Mouse (Mus musculus): ENCODE results near the gene Mtif3. TPM values are rescaled to one million over a fixed set of nuclear protein-coding genes. Genes with fewer than 3 reads are reported as not detected.

Mtif3 gene
- polyA plus RNA-seq, 1 experiment from 2014 or later = 31.7 TPM

DNA sequence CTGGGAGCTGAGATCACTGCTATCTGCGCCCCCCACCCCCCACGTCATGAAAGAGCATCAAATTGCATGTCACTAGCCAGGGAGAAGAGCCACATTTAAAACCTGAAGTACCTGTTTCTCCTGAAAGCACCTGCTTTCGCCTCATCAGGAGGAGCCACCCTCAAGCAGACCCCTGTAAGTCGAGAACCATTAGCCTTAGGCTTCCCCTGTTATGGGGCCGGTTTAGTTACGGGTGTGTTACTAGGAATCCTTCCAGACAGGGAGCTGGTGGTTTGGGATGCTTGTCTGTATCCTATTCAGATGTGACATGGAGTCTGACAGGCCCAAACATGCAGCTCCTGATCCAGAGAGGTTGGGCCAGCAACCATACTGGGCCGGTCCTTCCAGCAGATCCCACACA, 50.2 kb downstream of the Mtif3 start:
- no peak for ATAC-seq (ENCODE audit: low FRiP score)
- H3K4me1 ChIP-seq = no peaks in the 10 kb centered on the region
- no peaks in the 10 kb centered on the region for H3K9me3 ChIP-seq (replicated peaks)
- no peak overlapping the region for H3K27ac ChIP-seq (replicated peaks)
- WGBS = 88% methylated on average over 7 of the region's 7 CpGs
- no peaks in the 10 kb centered on the region for H3K36me3 ChIP-seq
- H3K4me2 ChIP-seq = no peak overlapping the region
- no peak overlapping the region for H3K9ac ChIP-seq (replicated peaks)
- H3K27me3 ChIP-seq (replicated peaks) = peaks cover 29% of the 10 kb centered on the region
- H3K4me3 ChIP-seq (replicated peaks) = no peak overlapping the region

GRCm38 (mm10) chr5:146912206-146912605, 51.4 kb downstream of the Mtif3 start:
- Histone ChIP-seq H3K27ac (replicated peaks) (no peak overlapping the region), H3K4me3 (replicated peaks) (no peak overlapping the region), H3K36me3 (no peaks in the 10 kb centered on the region), H3K9me3 (replicated peaks) (no peaks in the 10 kb centered on the region), H3K9ac (replicated peaks) (no peak overlapping the region), H3K4me2 (no peak overlapping the region), H3K27me3 (replicated peaks) (peaks cover 31% of the 10 kb centered on the region), H3K4me1 (no peaks in the 10 kb centered on the region)
- WGBS = 23% methylated on average over 9 of the region's 9 CpGs
- no peak for ATAC-seq (ENCODE audit: low FRiP score)

DNA sequence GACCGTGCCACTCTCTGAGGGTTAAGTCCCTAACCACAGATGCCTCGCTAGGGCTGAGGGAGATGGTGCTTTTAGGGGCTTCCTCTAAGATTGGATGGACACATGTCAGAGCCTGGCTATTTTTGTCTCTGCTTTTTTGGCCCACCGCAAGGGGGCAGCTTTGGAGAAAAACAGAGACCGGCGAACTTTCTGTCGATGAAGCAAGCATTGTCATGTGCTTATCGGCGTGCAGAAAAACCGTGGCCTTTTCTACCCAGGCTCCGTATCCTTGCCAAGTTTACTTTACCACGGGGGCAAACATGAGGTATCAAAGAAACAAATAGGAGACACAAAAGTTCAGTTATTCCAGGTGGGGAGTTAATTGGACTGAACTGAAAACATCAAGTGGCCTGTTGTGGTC, 55.0 kb downstream of the Mtif3 start:
- Histone ChIP-seq H3K36me3 (no peaks in the 10 kb centered on the region), H3K4me3 (replicated peaks) (no peak overlapping the region), H3K9ac (replicated peaks) (no peak overlapping the region), H3K27ac (replicated peaks) (no peak overlapping the region), H3K4me1 (0 out of 2 replicates have a peak, but pooled peaks cover 2% of the 10 kb centered on the region), H3K4me2 (no peak overlapping the region), H3K27me3 (replicated peaks) (peaks cover 20% of the 10 kb centered on the region), H3K9me3 (replicated peaks) (no peaks in the 10 kb centered on the region)
- no peak for ATAC-seq (ENCODE audit: low FRiP score)
- 62% methylated on average over 11 of the region's 11 CpGs for WGBS

DNA sequence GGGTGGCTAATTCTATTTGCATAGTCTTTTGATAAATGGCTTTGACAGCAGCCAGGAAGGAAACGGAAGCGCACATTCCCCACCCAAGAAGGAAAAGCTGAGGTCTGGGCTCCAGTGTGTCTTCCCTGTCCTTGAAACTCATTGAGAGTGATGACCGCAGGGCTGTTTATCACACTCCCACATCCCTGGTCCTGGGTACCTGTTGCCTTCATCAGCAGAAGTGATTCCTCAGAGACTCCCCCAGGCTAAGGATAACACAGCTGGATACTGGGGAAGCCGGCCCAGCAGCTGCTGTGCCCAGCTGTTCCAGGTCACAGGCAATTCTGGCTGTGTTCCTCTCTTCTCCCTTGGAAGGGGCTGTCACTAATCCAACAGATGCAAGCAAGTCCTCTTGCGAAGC, 56.1 kb downstream of the Mtif3 start:
- peaks cover 14% of the 10 kb centered on the region for H3K27me3 ChIP-seq (replicated peaks)
- 0 out of 2 replicates have a peak, but pooled peaks cover 2% of the 10 kb centered on the region for H3K4me1 ChIP-seq
- no peaks in the 10 kb centered on the region for H3K36me3 ChIP-seq
- 44% methylated on average over 5 of the region's 5 CpGs for WGBS
- H3K9me3 ChIP-seq (replicated peaks) = no peaks in the 10 kb centered on the region
- H3K4me3 ChIP-seq (replicated peaks) = no peak overlapping the region
- H3K9ac ChIP-seq (replicated peaks) = no peak overlapping the region
- no peak overlapping the region for H3K27ac ChIP-seq (replicated peaks)
- no peak for ATAC-seq (ENCODE audit: low FRiP score)
- H3K4me2 ChIP-seq = no peak overlapping the region

DNA sequence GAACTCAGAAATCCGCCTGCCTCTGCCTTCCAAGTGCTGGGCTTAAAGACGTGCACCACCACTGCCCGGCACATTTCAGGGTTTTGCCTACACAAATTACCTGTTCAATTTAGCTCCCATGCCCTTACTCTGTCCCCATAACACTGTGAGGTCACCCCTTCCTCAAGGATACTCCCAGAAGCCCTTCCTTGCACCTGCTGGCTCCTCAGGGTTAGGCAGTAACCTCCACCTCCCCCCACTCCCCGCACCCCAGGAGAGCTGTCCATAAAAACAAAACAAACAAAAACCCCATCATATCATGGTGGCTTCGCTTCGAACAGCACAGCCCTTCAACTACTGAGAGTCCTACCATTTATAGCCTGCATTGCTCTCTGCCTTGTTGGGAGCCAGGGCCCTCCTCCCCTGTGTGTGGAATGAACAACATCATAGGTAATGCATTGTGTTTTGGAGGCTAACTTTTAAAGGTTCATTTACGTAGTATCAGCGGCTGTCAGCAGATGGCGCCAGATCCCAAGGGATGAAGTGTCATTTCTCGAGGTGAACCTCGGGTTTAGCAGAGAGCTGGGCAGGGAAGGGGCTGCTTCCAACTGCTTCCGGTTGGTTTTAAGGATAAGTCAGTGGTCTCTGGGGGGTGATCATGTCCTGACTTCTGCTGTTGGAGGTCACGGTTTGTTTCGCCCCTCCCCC, 58.0 kb downstream of the Mtif3 start:
- H3K4me1 ChIP-seq = 0 out of 2 replicates have a peak, but pooled peaks cover 2% of the 10 kb centered on the region
- H3K27ac ChIP-seq (replicated peaks) = no peak overlapping the region
- no peaks in the 10 kb centered on the region for H3K9me3 ChIP-seq (replicated peaks)
- ATAC-seq (ENCODE audit: low FRiP score) = peak; percentile 54
- H3K27me3 ChIP-seq (replicated peaks) = peaks cover 7% of the 10 kb centered on the region
- WGBS = 24% methylated on average over 14 of the region's 14 CpGs
- no peaks in the 10 kb centered on the region for H3K36me3 ChIP-seq
- H3K9ac ChIP-seq (replicated peaks) = no peak overlapping the region
- H3K4me2 ChIP-seq = peak overlapping the region; percentile 51
- peak overlapping the region; percentile 10; the same call in 1 of the 2 replicates for H3K4me3 ChIP-seq (replicated peaks)

DNA sequence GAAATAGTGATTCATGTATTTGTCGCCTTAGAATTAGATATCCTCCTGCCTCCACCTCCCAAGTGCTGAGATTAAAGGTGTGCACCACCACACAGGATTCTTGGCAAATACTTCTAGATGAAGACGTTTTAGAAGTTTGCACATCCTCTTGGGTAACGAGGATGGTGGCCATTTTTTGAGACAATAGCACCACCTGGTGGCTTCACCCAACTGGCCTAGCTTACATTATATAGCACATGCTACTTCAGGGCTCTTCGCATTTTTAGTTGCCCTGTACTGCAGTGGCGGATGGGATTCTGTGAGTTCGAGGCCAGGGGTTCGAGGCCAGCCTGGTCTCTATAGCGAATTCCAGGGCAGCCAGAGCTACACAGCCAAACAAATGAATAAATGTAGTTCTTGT, 59.2 kb downstream of the Mtif3 start:
- ATAC-seq (ENCODE audit: low FRiP score) = peak; percentile 70
- Histone ChIP-seq H3K4me3 (replicated peaks) (no peak overlapping the region), H3K9me3 (replicated peaks) (no peaks in the 10 kb centered on the region), H3K4me1 (0 out of 2 replicates have a peak, but pooled peaks cover 2% of the 10 kb centered on the region), H3K4me2 (no peak overlapping the region), H3K27me3 (replicated peaks) (0 out of 2 replicates have a peak, but pooled peaks cover 2% of the 10 kb centered on the region), H3K36me3 (no peaks in the 10 kb centered on the region), H3K27ac (replicated peaks) (no peak overlapping the region), H3K9ac (replicated peaks) (no peak overlapping the region)
- 36% methylated on average over 8 of the region's 8 CpGs for WGBS

Other genes with a start within 250 kb of the Mtif3 start
- gene Usp12, start 168.8 kb downstream of the Mtif3 start, polyA plus RNA-seq (2015; fragmentation: Nextera tagmentation; extraction: Ambion mirVana) = 14.4 and 16.8 TPM in 2 replicates
- 337 and 386 TPM in 2 replicates for gene Rpl21, start 130.9 kb downstream of the Mtif3 start, polyA plus RNA-seq (2015; fragmentation: Nextera tagmentation; extraction: Ambion mirVana)
- 12.7 and 15.2 TPM in 2 replicates for gene Rasl11a, start 118.7 kb downstream of the Mtif3 start, polyA plus RNA-seq (2015; fragmentation: Nextera tagmentation; extraction: Ambion mirVana)
- 107 and 115 TPM in 2 replicates for gene Gtf3a, start 15.1 kb downstream of the Mtif3 start, polyA plus RNA-seq (2015; fragmentation: Nextera tagmentation; extraction: Ambion mirVana)
- 4.2 and 6.5 TPM in 2 replicates for gene Lnx2, start 112.8 kb upstream of the Mtif3 start, polyA plus RNA-seq (2015; fragmentation: Nextera tagmentation; extraction: Ambion mirVana)
- gene Polr1d, start 113.2 kb upstream of the Mtif3 start, polyA plus RNA-seq (2015; fragmentation: Nextera tagmentation; extraction: Ambion mirVana) = 106 and 112 TPM in 2 replicates
- 1.3 and 2.1 TPM in 2 replicates for gene Gsx1, start 224.9 kb upstream of the Mtif3 start, polyA plus RNA-seq (2015; fragmentation: Nextera tagmentation; extraction: Ambion mirVana)